Mouse (Mus musculus) kidney, postnatal 4 days (tissue): ENCODE measurements around the gene Tmem120b.

ENCODE experiments used
- DNase-seq, 2 experiments: peaks; one replicate each; pipeline ENCODE4 v3.0.0; 2021; ENCODE audit warnings: mixed read lengths in 2 of 2

The Tmem120b gene

GRCm38 (mm10) chr5:123162942-123163341 lies 94.7 kb downstream of the Tmem120b start:
- peak in 1 of 2 experiments; percentile 48 for DNase-seq

GRCm38 (mm10) chr5:123166437-123166836 lies 98.2 kb downstream of the Tmem120b start:
- no peak for DNase-seq
